Mouse (Mus musculus) layer of hippocampus, postnatal 14 days (tissue): ENCODE data around the gene Cngb1. TPM values are rescaled to one million over a fixed set of nuclear protein-coding genes. Genes with fewer than 3 reads are reported as not detected.

Experiments
- DNase-seq, 2 experiments: peaks; one replicate each; pipeline ENCODE4 v3.0.0; 2021 to 2022; ENCODE audit warnings: low spot score in 2 of 2, mixed read lengths in 1 of 2
- total RNA-seq, 2 experiments: library from RNA; stranded (reverse); gene quantifications; 2 replicates each; pipeline ENCODE4 v1.2.3; 2021

The Cngb1 gene
- total RNA-seq, 2 experiments from 2014 or later = 0.93 to 1.3 TPM

DNA sequence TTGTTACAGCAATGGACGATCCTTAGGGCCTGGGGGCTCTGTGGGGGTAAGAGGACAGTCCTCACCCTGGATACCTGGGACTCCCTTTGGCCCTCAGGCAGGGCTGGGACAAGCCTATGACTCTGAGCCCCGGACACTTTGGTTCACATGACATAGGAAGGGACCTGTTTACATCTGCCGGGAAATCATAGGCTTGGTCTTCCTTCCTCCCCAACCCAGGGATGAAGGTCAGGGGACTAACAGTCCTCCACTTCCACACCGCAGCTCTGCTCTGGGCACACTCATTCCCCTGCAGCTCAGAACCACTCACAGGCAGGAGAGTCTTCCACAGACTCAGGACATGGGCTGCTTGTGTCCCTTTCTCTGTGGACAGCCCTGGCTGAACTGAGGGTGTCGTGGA, 20.4 kb upstream of the Cngb1 start:
- no peak for DNase-seq

DNA sequence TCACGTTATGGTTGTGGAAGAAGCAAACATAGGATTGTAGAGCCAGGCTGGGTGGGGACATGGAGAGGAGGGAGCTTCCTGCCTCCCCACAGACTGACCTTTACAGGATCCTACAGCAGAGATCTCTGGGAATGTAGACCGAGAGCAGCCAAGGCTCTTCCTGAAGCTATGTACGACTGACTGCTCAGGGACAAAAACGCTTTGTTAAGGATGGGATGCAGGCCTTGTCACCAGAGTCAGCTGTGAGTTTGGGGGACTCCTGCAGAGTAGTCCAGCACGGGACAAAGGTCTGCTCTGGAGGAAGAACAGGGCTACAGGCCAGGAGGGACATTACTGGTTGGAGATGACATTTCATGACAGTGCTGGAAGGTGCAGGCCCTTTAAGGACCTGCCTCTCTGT, 18.3 kb upstream of the Cngb1 start:
- no peak for DNase-seq

DNA sequence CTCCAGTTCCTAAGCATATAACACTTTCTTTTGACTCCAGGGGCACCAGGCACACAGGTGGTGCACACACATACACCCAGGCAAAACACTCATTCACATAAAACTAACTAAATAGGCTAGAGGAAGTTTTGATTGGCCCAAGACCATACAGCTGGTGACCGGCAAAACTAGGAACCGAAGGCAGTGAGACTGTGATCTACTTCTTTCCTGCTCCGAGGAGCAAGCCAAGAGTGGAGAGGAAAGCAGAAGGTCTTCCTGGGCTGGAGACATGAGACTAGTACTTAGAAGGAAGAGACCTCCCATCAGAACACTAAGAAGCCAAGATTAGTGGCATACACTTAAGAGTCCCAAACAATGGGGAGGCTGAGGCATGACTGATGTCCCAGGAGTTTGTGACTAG, 16.8 kb upstream of the Cngb1 start:
- no peak for DNase-seq

DNA sequence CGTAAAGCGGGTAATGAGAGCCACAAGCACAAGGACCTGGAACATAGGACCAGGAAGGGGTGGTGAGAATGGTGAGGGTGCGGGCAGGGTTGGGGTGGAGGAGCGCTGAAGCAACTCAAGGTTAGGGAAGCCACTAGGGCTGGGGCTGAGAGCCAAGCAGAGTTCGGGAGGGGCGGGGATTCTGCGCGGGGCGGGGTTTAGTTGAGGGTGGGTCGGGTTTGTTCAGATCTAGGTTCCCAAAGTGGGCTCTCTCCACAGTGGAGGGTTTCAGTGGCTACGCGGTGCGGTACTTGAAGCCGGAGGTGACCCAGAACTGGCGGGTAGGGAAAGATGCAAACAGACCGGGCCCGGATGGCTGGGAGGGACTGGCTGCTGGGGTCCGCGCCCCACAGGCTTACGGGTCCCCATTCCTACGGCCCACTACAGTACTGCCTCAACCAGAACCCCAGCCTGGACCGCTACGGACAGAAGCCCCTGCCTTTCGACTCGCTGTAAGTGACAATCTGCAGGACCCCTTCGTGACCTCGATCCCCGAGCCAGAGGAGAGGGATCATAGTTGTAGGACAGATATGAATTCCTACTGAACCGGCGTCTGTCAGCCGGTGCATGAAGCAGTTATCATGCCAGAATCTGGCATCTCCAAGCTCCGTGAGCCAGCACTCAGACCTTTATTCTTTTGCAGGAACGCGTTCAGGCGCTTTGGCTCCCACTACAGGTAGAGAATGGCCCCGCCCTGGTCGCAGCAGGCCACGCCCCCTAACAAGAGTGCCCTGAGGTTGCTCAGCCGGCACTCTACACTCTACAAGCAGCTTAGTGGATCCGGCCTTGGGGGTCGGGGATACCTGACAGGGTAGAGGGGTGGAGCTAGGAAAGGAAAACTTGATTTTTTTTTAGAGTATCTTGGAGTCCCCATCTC, 14.1 kb upstream of the Cngb1 start:
- no peak for DNase-seq

DNA sequence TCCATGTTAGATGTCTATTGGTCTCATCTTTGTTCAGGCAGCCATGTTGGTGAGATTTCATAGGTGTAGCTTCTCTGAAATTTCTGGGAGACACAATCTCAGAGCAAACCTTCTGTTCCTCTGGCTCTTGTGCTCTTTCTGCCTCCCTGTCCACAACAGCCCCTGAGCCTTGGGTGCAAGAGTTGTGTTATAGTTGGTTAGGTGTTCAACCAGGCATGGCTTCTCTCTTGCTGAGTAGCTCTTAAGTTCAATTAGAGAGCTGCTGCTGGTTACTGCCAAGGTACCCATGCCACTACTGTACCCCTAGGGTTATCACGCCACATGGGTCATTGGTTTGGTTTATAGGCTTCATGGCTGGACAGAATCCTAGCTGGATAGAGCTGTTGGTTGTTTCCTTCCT, 9.0 kb upstream of the Cngb1 start:
- no peak for DNase-seq

DNA sequence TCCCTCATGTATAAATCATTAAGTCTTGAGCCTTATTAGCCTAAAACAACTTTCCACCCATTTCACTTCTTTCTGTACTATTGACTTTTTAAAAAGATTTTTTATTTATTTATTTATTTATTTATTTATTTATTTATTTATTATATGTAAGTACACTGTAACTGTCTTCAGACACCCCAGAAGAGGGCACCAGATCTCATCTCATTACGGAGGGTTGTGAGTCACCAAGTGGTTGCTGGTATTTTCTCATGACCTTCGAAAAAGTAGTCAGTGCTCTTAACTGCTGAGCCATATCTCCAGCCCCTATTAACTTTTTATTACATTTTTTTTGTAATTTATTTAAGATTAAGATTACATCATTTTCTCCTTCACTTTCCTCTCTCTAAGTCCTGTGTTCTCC, 8.3 kb upstream of the Cngb1 start:
- DNase-seq = no peak

DNA sequence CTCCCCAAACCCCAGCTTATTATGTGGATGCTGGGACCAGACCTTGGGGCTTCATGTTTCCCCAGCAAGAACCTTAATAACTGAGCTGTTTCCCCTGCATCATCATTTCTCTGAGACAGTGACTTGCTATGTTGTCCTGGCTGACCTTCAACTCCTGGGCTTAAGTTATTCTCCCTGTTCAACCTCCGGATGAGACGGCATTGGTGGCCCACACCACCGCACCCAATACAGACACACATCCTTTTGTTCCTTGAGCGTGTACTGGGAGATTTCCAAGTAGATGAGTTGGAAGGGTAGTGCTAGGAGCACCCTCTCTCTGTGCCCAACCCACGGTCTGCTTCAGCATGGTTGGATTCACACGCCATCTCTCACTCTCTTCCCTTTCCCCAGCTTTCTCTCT, 7.5 kb upstream of the Cngb1 start:
- DNase-seq = no peak

DNA sequence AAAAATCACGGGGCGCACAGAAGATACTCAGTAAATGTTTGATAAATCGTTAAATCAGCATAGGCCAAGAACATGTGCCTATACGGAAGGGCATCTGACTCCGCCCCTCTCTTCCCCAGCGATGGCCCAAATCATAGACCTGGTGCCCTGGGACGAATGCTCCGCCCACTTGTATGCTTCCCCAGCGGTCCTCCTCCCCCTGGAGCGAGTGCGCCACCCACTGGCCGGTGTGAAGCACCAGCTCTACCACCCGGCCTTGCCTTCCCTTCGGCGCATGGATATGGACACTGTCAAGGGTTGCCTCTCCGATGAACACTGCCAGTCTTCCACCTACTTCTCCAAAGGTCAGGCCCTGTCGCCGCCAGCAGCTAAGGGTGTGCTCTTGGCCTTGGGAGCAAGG, 6.5 kb upstream of the Cngb1 start:
- no peak for DNase-seq

DNA sequence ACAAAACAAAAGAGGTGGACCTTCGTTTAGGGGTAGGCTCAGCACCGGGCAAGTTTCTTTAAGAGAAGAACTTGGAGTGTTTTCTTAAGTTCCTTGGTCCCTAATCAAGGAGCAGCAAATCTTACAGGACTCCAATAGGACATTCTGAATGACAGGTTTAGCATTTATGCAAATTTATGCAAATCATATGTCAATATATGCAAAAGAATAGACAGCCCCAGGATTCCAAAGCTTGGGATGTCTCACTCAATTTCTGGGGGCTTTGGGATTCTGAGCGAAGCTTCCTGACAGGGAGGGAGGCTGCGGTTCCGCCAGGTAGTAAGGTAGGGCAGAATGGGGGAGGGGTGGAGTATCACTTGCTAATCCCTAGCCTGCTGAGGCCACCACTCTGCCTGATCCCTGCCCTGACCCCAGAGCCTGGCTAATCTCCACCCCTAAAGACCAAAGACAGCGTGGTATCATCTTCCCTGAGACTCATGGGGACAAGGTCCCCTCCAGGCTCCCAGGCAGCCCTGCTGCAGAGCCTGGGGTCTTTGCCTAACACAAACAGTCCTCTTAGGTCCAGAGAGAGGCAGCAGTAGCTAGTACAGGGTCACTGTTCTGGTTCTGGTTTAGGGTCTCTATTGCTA, 4.1 kb upstream of the Cngb1 start, which contains the start of gene Tepp:
Tepp (plus strand) TSS at position 225 of the 629 bp plus-strand sequence.
- DNase-seq = no peak

DNA sequence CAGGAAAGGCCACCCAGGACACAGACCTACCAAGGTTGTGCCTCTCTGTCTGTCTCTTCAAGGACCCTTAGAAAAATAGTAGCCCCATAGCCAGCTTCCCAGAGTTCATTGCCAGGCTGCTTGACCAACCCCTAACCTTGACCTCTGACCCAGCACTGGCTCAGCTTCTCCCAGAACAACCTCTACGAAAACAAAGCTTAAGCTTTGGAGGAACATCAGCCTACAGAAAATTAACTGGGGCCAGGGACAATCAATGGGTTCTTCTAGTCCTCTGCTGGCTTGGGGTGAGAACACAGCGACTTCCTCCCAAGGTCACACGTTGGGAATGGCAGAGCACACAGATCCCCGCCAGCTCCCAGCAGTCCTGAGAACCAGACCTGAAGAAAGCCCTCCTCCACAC, 859 bp downstream of the Cngb1 start:
- no peak for DNase-seq

DNA sequence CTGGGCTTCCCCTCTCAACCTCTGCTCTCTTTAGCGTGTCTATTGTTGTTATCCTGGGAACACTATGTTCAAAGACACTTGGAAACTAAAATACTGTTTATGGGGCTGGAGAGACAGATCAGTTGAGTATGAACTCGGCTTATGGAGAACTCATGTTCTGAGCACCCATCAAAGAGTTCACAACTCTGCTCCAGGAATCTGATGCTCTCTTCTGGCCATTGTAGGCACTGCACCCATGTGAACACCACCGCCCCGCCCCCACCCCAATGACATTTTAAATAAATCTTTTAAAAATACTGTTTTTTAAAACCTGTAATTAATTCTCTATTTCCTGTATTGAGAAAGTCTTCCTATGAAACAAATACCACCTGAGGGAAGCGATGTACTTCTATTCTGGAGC, 4.0 kb downstream of the Cngb1 start:
- no peak for DNase-seq

DNA sequence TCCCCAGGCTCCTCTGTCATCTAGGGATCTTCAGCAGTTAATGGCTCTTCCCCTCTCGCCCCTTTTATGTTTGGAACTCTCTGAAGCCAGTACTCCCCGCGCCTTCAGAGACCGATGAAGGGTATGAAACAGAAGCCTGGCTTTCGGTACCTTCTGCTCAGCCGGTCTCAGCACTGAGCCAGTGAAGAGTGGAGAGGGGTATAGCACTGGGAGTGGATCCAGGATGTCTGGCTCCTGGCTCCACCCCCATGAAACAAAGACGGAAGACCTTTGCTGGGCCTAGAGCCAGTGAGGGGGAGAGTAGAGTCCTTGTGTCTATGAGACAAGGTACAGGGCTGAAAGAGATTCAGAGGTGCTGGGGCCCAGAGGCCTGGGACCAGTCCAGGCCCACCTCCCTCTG, 12.5 kb downstream of the Cngb1 start:
- DNase-seq = peak in 1 of 2 experiments; percentile 10

DNA sequence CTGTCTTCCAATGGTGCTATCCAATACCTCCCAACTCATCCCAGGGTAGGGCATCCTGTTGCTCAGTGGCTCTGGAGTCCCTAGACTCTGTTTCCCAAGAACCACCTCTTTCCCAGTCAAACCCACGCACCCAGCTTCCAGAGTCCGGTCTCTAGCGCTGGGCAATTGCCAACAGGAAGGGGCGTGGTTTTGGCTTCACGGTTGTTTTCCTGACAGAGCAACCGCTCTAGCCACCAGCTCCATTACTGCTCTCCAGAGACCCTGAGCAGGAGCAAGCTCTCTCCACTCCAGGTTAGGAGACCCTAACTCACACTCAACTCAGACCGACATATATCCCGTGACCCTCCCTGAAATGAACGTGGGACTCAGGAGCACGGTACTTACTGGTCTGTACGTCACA, 13.2 kb downstream of the Cngb1 start:
- DNase-seq = peak; percentile 34 to 54

DNA sequence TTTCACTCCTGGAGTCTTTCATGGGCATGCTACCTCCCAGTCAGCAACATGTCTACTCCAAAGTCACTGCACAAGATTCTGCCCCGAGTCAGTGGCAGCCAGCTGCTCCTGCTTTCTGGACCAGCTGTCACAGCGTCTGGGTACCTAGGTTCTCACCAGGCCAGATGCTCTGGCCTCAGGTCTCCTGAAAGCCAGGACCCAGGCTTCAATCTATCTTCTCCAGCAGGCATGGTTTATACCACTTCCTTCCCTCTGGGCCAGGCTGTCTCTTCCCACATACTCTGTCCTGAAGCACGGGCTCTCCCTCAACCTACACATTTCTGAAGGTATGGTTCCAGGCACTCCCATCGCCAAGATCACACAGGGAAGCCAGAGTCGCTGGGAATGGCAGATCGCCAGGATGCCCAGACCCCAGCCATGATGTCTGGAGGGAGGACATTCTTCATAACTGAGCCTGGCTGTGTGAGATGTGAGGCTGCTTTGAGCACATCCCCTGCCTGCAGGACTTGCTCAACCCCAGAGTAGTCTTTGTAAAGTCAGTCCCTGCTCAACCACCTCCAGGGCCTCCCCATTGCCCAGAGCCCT, 17.2 kb downstream of the Cngb1 start:
- no peak for DNase-seq

DNA sequence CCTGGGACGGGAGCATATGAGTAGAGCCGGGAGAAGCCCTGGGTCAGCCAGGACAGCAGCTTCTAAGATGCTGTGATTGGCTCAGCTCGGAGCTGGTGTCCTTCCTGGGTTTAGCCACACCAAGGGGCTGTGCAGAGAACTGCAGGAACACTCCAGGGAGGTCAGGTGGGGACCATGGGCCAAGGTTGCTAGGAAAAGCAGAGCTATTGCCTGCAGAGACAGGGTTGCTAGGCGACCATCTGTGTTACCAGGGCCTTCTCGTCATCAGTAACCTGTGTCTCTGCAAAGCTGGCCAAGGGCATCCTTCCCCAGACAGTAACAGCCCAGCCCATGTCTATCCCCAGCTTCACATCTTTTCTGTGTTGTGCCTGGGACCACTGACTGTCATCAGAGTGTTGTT, 24.9 kb downstream of the Cngb1 start:
- DNase-seq = peak; percentile 26 to 37

DNA sequence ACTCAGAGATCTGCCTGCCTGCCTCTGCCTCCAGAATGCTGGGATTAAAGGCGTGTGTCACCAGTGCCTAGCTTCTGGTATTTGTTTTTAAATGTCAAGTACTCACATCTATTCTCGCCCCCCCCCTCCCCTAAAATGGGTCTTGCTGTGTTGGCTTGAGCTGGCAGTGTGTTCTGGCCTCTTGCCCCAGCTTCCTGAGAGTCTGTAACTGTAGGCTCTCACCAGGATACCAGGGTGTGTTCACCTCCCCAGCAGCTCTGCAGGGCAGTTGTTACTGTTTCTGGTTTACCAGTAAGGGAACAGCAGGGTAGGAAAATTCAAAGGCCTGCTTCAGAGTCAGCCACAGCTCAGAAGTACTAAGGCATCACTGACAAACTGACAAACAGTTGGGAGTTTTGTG, 33.5 kb downstream of the Cngb1 start:
- peak in 1 of 2 experiments; percentile 10 for DNase-seq

DNA sequence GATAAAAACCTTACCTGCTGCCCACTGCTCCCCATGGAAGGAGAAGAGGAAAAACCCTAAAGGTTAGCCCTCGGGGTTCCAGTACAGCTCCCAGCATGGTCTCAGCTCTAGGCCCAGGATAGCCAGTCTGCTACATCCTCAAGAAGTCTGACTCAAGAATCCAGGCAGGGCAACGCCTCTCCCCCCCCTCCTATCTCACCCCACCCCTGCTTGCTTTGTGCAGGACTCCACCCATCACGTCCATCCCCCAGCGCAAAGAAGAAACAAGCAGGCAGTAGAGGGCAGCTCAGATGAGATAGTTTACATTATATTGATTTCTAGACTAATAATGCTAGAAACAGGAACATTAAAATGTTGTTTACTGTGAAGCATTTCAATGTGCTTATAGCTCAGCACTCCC, 34.5 kb downstream of the Cngb1 start:
- DNase-seq = no peak

DNA sequence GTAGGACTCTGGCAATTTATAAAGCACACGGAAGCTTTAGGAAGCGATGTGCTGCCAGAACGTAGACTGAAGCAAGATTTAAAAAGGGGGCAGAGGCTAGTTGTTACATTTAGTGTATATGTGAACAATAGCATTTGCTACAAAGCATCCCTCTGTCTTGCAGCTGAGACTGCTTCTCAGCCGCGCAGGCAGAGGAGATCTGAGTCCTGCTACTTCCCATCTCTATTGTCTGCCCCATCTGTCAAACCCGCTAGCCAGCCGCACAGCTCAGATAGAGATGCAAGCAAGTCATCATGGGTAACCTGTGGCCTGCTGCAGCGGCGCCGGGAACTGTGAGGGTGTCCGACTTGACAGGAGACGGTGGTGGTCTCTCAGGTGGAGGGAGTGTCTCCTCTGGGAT, 35.9 kb downstream of the Cngb1 start:
- DNase-seq = no peak

DNA sequence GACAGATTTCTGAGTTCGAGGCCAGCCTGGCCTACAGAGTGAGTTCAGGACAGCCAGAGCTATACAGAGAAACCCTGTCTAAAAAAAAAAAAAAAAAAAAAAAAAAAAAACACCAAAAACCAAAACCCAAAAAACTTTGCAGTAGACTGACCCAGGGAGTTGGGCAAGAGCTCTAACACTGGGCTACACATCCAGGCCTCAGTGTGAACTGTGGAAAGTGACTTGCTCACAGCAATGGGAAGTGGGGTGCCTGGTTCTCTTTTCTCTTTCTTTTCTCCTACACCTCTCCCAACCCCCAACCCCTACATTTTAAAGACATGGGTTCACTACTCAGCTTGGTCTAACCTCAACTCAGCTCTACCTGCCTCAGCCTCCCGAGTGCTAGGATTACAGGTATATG, 44.2 kb downstream of the Cngb1 start:
- DNase-seq = no peak

DNA sequence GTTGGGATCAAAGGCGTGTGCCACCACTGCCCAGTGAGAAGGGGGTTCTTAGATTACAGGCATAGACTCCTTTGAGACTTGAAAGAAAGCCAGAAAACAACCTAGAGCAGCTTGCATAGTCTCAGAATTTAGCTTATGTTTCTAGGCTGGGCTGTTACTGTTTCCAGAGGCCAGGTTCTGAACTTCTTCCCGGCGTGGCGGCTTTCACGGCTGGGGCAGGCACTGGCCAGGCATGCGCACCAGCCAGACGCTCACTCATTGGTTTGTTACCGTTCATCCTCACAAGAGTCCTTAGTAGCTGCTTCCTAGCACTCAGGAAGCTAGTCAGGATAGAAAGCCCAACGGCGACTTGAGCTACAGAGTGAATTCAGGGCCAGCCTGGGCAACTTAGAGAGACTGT, 50.8 kb downstream of the Cngb1 start:
- no peak for DNase-seq

DNA sequence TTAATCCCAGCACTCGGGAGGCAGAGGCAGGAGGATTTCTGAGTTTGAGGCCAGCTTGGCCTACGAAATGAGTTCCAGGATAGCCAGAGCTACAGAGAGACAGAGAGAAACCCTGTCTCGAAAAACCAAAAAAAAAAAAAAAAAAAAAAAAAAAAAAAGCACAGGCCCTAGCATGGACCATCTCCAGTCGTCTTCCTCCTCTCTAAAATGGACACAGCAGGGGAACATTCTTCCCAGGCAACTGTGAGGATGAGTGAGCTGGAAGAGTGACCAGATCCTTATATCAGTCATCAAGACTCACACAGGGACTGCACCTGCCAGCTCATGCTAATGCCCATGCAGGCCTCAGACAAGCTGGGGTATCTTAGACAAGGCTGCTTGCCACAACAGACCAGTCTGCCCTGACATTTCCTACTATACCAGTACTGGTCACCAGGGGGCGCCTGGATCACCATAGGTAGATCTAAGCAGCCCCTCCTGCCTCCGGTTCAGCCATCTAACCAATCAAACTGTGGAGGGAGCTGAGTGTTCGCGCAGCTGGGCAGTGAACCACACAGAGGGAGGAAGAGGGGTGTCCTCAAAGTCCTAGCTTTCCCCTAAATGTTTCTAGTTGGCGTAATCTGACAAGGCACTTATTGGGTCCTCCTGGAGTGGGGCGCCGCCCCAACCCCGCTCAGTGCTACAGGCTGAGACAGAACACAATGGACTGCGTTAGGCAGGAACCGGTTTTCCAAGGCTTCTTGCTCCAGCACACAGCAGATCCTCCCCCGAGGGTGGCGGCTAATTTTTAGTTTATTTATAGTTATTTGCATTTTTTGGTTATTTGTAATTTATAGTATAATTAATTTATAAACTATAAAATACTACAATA, 51.6 kb downstream of the Cngb1 start:
- peak; percentile 97 for DNase-seq
